In the genomic region with DNA sequence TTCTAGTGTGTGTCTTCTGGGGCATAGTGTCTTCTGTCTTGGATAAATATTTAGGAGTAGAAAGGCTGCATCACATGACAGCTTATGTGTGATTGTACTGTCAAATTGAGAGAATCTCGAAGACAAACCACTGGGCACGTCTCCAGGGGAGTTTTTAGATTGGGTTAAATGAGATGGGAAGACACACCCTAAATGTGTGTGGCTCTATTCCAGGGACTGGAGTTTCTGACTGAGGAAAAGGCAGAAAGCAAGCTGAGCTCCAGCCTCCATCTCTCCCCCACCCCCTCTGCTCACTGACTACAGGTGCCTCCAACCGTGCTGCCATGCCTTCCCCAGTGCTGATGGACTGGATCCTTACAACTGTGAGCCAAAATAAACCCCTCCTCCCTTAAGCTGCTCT, we compare ENCODE assay signal across 20 mouse cellular contexts. TPM values are rescaled to one million over a fixed set of nuclear protein-coding genes. Genes with fewer than 3 reads are reported as not detected.
DNase-seq lines count a peak whose midpoint lies in the region; ATAC-seq and TF ChIP-seq lines count a peak whose summit lies in the region.
"Had no signal": no experiment of that assay in that cellular context is flagged by ENCODE, and none has a peak within 500 bp of the region (broad histone marks: within the 10 kb centered on the region; RNA-seq: fewer than 3 reads in every experiment).

No protein-coding gene starts in this region.

- peaks cover 5% of the 10 kb centered on the region for H3K4me1 ChIP-seq in heart, adult 2 months (ENCODE audit: control insufficient read depth, insufficient read depth, low read length)
- H3K4me1 ChIP-seq in brown adipose tissue, adult 24 weeks (ENCODE audit: control insufficient read depth, insufficient read depth, insufficient read length, low read length): peaks cover 2% of the 10 kb centered on the region

- no peaks in the 10 kb centered on the region for H3K27me3 ChIP-seq in heart, adult 2 months (ENCODE audit: control insufficient read depth, insufficient read depth, low read length)
- H3K27me3 ChIP-seq: midbrain, embryonic 13.5 days had no signal

- no peaks in the 10 kb centered on the region for H3K79me2 ChIP-seq in heart, adult 2 months (replicated peaks; ENCODE audit: control insufficient read depth, insufficient read depth, low read length)

- H3K36me3 ChIP-seq in heart, adult 2 months (ENCODE audit: control insufficient read depth, insufficient read depth, low read length): peaks cover 2% of the 10 kb centered on the region; the same call in 1 of the 2 replicates
- H3K36me3 ChIP-seq: midbrain, embryonic 13.5 days had no signal

- 49% methylated on average over 3 of the region's 3 CpGs for WGBS in heart, adult 2 months

- TF ChIP-seq CTCF in heart, adult 2 months (IDR thresholded peaks at IDR 0.05): no peak

- TF ChIP-seq EP300 in heart, adult 2 months (IDR thresholded peaks at IDR 0.05; ENCODE audit: insufficient read depth, low read depth, low read length): no peak

- H3K27ac ChIP-seq in heart, adult 2 months: peak overlapping the region; percentile 62
- peak overlapping the region; percentile 55; the same call in 1 of the 2 replicates for H3K27ac ChIP-seq in brown adipose tissue, adult 24 weeks (replicated peaks; ENCODE audit: low read depth, low read length)
- H3K27ac ChIP-seq: hindbrain, embryonic 14.5 days; liver, embryonic 14.5 days; macrophage; midbrain, embryonic 13.5 days had no signal

- no peak overlapping the region for H3K4me3 ChIP-seq in heart, adult 2 months
- no peak overlapping the region for H3K4me3 ChIP-seq in brown adipose tissue, adult 24 weeks (ENCODE audit: insufficient read depth, low read depth, low read length)
- H3K4me3 ChIP-seq: midbrain, embryonic 13.5 days had no signal

- peak in 1 of 2 experiments; percentile 15 for DNase-seq in heart, adult 2 months
- no peak for DNase-seq in heart, postnatal 25 days (ENCODE audit: low spot score)
- peak; percentile 8 for DNase-seq in layer of hippocampus, adult 9-11 months
- no peak for DNase-seq in layer of hippocampus, adult 11-12 months (ENCODE audit: low spot score)
- DNase-seq in NIH3T3 (ENCODE audit: low read depth): peak; percentile 63
- DNase-seq: adrenal gland, postnatal 36 days; cerebellum, postnatal 14 days; kidney, postnatal 14 days; layer of hippocampus, postnatal 36 days; thymus, adult 18-20 months had no signal

- no peak for TF ChIP-seq POLR2A in heart, adult 2 months (IDR thresholded peaks at IDR 0.05; ENCODE audit: insufficient read depth, low read depth, low read length)

- no peak overlapping the region for H3K9ac ChIP-seq in heart, adult 2 months (ENCODE audit: low read depth, low read length)
- H3K9ac ChIP-seq: hindbrain, embryonic 14.5 days; liver, embryonic 14.5 days; midbrain, embryonic 13.5 days had no signal

- intact Hi-C loops in heart, adult 2 months (cut with DNase I): loop anchor here (2.0 kb wide), 1 partner anchor 35 kb away; no protein-coding TSS in a partner anchor
- intact Hi-C loops in heart, postnatal 25 days (cut with DNase I): no loop called here

- no peak for ATAC-seq in monocyte, adult 5-6 weeks (replicated peaks; ENCODE audit: insufficient number of reproducible peaks, low FRiP score, low TSS enrichment, poor library complexity, severe bottlenecking)
- ATAC-seq: midbrain, embryonic 13.5 days had no signal

RNA-seq across cellular contexts. Expression of gene Rab17, which starts 11.9 kb away (rescaled TPM):
- 1 to 10 TPM; 1.7 to 2.6 TPM for total RNA-seq in heart, adult 2 months (2021)
- 1.4 and 2.3 TPM in 2 replicates for polyA plus RNA-seq in heart, adult 2 months (2012; rRNA removed)
- 1 to 10 TPM; 2.1 to 3.2 TPM for total RNA-seq in heart, postnatal 25 days (2021)
- polyA plus RNA-seq in brown adipose tissue, adult 24 weeks (2012; ENCODE audit: insufficient read depth, insufficient read length, missing spikeins): not detected in 2 replicates
- total RNA-seq in monocyte, adult 5-6 weeks (2017): not detected in 3 replicates
- total RNA-seq: adrenal gland, postnatal 36 days; layer of hippocampus, postnatal 36 days had no signal
- polyA plus RNA-seq: hindbrain, embryonic 14.5 days; macrophage; midbrain, embryonic 13.5 days had no signal

RNA-seq across cellular contexts. Expression of gene Lrrfip1, which starts 17.2 kb away (rescaled TPM):
- 10 to 100 TPM; 63.5 to 75.5 TPM for total RNA-seq in heart, adult 2 months (2021)
- polyA plus RNA-seq in heart, adult 2 months (2012; rRNA removed): 32.9 and 44.2 TPM in 2 replicates
- total RNA-seq in heart, postnatal 25 days (2021): 10 to 100 TPM; 81.3 to 98.0 TPM
- polyA plus RNA-seq in brown adipose tissue, adult 24 weeks (2012; ENCODE audit: insufficient read depth, insufficient read length, missing spikeins): 11.7 and 13.8 TPM in 2 replicates
- total RNA-seq in monocyte, adult 5-6 weeks (2017): 527 to 604 TPM (median 547 TPM) in 3 replicates

RNA-seq across cellular contexts. Expression of gene Prlh, which starts 28.4 kb away (rescaled TPM):
- not detected for total RNA-seq in heart, adult 2 months (2021)
- not detected in 2 replicates for polyA plus RNA-seq in heart, adult 2 months (2012; rRNA removed)
- not detected for total RNA-seq in heart, postnatal 25 days (2021)
- polyA plus RNA-seq in brown adipose tissue, adult 24 weeks (2012; ENCODE audit: insufficient read depth, insufficient read length, missing spikeins): not detected in 2 replicates
- not detected in 3 replicates for total RNA-seq in monocyte, adult 5-6 weeks (2017)
- total RNA-seq: adrenal gland, postnatal 36 days; heart, adult 18-20 months; layer of hippocampus, postnatal 36 days had no signal
- polyA plus RNA-seq: hindbrain, embryonic 14.5 days; intestine, embryonic 16.5 days; limb, embryonic 11.5 days; liver, embryonic 14.5 days; macrophage; midbrain, embryonic 13.5 days; spleen, adult 2 months had no signal

Comparison
In these comparisons a context has a peak if more than half of its experiments do, and no peak if none do; other contexts are left out.
1. DNase-seq: peak in layer of hippocampus, adult 9-11 months (single experiment) and NIH3T3 (single experiment); none in heart, postnatal 25 days (single experiment) and layer of hippocampus, adult 11-12 months (single experiment).